Mouse (Mus musculus) thymus, postnatal 36 days (tissue): ENCODE measurements at regions not wholly inside any gene's neighbourhood (a gene's known extent, or its start where the extent isn't known, plus 50 kb on each side); places are given as distances from the start of the nearest gene placed in this dataset.

Experiments used
- DNase-seq, 2 experiments: peaks; one replicate each; pipeline ENCODE4 v3.0.0; 2022; ENCODE audit warnings: mixed read lengths in 2 of 2

- no peak for DNase-seq
These were observed 187.3 kb downstream of the Usp46 start for GRCm38 (mm10) chr5:73880936-73881335.

- DNase-seq: no peak
These were observed 186.3 kb downstream of the Usp46 start for GRCm38 (mm10) chr5:73881941-73882340.

- no peak for DNase-seq
These were observed 183.2 kb downstream of the Usp46 start for GRCm38 (mm10) chr5:73884998-73885397.

GRCm38 (mm10) chr5:73885691-73886090 lies 182.5 kb downstream of the Usp46 start:
- no peak for DNase-seq

- no peak for DNase-seq
These were observed 180.8 kb downstream of the Usp46 start for GRCm38 (mm10) chr5:73887306-73887958.

- no peak for DNase-seq
These were observed 179.8 kb downstream of the Usp46 start for GRCm38 (mm10) chr5:73888391-73888790.

- DNase-seq: no peak
These were observed 178.9 kb downstream of the Usp46 start for GRCm38 (mm10) chr5:73889342-73889741.

- no peak for DNase-seq
These were observed 177.3 kb downstream of the Usp46 start for GRCm38 (mm10) chr5:73890942-73891341.

- DNase-seq: no peak
These were observed 176.6 kb downstream of the Usp46 start for GRCm38 (mm10) chr5:73891606-73892005.

GRCm38 (mm10) chr5:73892440-73893225 lies 175.6 kb downstream of the Usp46 start:
- DNase-seq: no peak

GRCm38 (mm10) chr5:73895186-73895585 lies 173.0 kb downstream of the Usp46 start:
- DNase-seq: no peak

- DNase-seq: no peak
These were observed 171.4 kb downstream of the Usp46 start for GRCm38 (mm10) chr5:73896785-73897184.

GRCm38 (mm10) chr5:73901651-73902050 lies 166.6 kb downstream of the Usp46 start:
- DNase-seq: no peak

GRCm38 (mm10) chr5:73902470-73903218 lies 165.6 kb downstream of the Usp46 start:
- DNase-seq: no peak

GRCm38 (mm10) chr5:73903219-73903570 lies 165.0 kb downstream of the Usp46 start:
- DNase-seq: no peak

GRCm38 (mm10) chr5:73904146-73904811 lies 164.0 kb downstream of the Usp46 start:
- DNase-seq: no peak

- DNase-seq: no peak
These were observed 156.1 kb downstream of the Usp46 start for GRCm38 (mm10) chr5:73912149-73912548.

GRCm38 (mm10) chr5:73913116-73913515 lies 155.1 kb downstream of the Usp46 start:
- DNase-seq: no peak

- DNase-seq: no peak
These were observed 150.2 kb downstream of the Usp46 start for GRCm38 (mm10) chr5:73918011-73918410.

- DNase-seq: no peak
These were observed 148.3 kb downstream of the Usp46 start for GRCm38 (mm10) chr5:73919936-73920335.

GRCm38 (mm10) chr5:73927534-73927933 lies 140.7 kb downstream of the Usp46 start:
- no peak for DNase-seq

GRCm38 (mm10) chr5:73928691-73929090 lies 139.5 kb downstream of the Usp46 start:
- no peak for DNase-seq

- no peak for DNase-seq
These were observed 138.0 kb downstream of the Usp46 start for GRCm38 (mm10) chr5:73930205-73930604.
